Mouse (Mus musculus) forebrain, embryonic 12.5 days (tissue): ENCODE measurements at regions not wholly inside any gene's neighbourhood (a gene's known extent, or its start where the extent isn't known, plus 50 kb on each side); places are given as distances from the start of the nearest gene placed in this dataset.
A peak's percentile ranks its signal among the peaks of the same experiment; 100 is the strongest.

ENCODE experiments used
- ATAC-seq: fragments of 200-750 bp; cut with Nextera tagmentation; 2 replicates; pipeline ENCODE4 v1.8.0; 2017; ENCODE audit warnings: moderate TSS enrichment; ENCODE audit not compliant: low FRiP score
- H3K27ac ChIP-seq: fragments of 300-500 bp; sonication (generic); 2 replicates; pipeline ENCODE4 v1.5.1; 2016; ENCODE audit warnings: mild to moderate bottlenecking
- H3K27me3 ChIP-seq: fragments of 300-500 bp; sonication (generic); 2 replicates; pipeline ENCODE4 v1.6.1; 2016; ENCODE audit warnings: mild to moderate bottlenecking
- H3K36me3 ChIP-seq: fragments of 300-500 bp; sonication (generic); replicated peaks from 2 replicates; pipeline ENCODE4 v1.6.1; 2016; ENCODE audit warnings: mild to moderate bottlenecking
- H3K4me1 ChIP-seq: fragments of 300-500 bp; sonication (generic); 2 replicates; pipeline ENCODE4 v1.6.1; 2016
- H3K4me2 ChIP-seq: fragments of 300-500 bp; sonication (generic); 2 replicates; pipeline ENCODE4 v1.6.1; 2016; ENCODE audit warnings: mild to moderate bottlenecking, moderate library complexity
- H3K4me3 ChIP-seq: fragments of 300-500 bp; sonication (generic); replicated peaks from 2 replicates; pipeline ENCODE4 v1.5.1; 2016; ENCODE audit warnings: mild to moderate bottlenecking
- H3K9ac ChIP-seq: fragments of 300-500 bp; sonication (generic); 2 replicates; pipeline ENCODE4 v1.6.1; 2016; ENCODE audit warnings: mild to moderate bottlenecking
- H3K9me3 ChIP-seq: fragments of 300-500 bp; sonication (generic); 2 replicates; pipeline ENCODE4 v1.6.1; 2016
- WGBS: fragments of 180-500 bp; shearing (Covaris S2); methylation state at CpG from one replicate; pipeline ENCODE4 v1.1.7; 2016; 5-methylcytosine and 5-hydroxymethylcytosine counted together

DNA sequence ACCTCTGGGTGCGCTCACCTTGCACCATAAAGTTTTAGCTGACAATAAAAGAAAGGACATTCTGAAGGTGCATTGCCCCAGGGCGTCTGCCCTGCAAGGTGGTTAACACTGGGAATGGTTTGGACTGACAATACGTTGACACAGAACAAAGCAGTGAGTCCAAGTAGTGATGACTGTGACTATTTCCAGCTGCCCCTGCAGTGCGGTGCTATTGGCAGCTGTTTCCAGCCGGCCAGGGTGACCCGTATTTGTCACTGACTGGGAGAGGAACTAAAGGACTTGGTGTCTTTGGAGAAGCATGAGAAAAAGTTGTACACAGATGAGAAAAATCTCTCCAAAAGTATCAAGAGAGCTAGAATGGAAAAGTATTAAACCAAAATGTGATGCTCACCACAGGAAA, 52.0 kb upstream of the Vtcn1 start:
- Histone ChIP-seq H3K9ac (no peak overlapping the region), H3K4me1 (peaks cover 8% of the 10 kb centered on the region), H3K36me3 (no peaks in the 10 kb centered on the region), H3K4me2 (no peak overlapping the region), H3K4me3 (no peak overlapping the region), H3K27ac (no peak overlapping the region), H3K9me3 (no peaks in the 10 kb centered on the region), H3K27me3 (no peaks in the 10 kb centered on the region)
- 72% methylated on average over 6 of the region's 6 CpGs for WGBS
- no peak for ATAC-seq

DNA sequence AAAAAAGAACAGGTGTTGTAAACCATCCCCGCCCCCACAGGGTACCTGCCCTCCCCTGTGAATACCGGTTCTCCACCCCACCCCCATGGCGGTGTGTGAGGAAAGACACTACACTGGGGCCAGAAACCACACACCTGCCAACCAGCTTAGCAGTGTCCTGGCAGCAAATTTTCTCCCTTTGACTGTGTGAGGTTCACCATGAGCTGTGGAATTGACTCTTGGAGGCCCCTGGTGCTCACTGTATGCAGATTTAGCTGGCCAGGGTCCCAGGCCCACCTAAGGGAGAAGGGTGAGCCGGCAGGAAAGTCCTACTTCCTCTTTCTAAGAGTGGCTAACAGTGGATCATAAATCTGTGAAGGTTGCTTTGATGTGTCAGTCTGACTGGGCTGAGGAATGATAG, 53.9 kb upstream of the Vtcn1 start:
- WGBS, result 87% methylated on average over 4 of the region's 4 CpGs
- Histone ChIP-seq H3K27ac (no peak overlapping the region), H3K4me2 (no peak overlapping the region), H3K9me3 (no peaks in the 10 kb centered on the region), H3K9ac (no peak overlapping the region), H3K4me1 (peaks cover 7% of the 10 kb centered on the region), H3K36me3 (no peaks in the 10 kb centered on the region), H3K27me3 (no peaks in the 10 kb centered on the region), H3K4me3 (no peak overlapping the region)
- ATAC-seq, result no peak

DNA sequence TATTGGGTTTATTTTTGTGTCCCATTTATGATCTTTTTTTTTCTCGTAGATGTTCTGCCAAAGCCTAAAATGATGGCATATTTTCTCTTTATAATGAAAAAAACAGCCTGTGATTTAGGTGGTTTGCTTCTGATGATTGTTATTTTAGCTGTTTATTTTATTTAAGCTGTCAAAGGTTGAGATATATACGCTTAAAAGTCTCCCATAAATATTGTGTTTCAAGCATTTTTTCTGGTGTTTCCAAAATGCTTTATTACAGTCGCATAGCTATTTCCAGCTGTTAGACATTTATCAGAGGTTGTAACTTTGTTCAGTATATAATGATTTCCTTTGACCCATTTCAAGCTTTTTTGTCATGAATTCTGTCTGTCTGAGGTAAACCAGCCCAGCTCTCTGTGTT, 54.4 kb upstream of the Vtcn1 start:
- H3K27me3 ChIP-seq, result no peaks in the 10 kb centered on the region
- no peak for ATAC-seq
- no peak overlapping the region for H3K27ac ChIP-seq
- 87% methylated on average over 3 of the region's 3 CpGs for WGBS
- no peak overlapping the region for H3K4me3 ChIP-seq
- no peak overlapping the region for H3K4me2 ChIP-seq
- H3K9ac ChIP-seq, result no peak overlapping the region
- no peaks in the 10 kb centered on the region for H3K36me3 ChIP-seq
- H3K4me1 ChIP-seq, result peaks cover 7% of the 10 kb centered on the region
- H3K9me3 ChIP-seq, result no peaks in the 10 kb centered on the region

DNA sequence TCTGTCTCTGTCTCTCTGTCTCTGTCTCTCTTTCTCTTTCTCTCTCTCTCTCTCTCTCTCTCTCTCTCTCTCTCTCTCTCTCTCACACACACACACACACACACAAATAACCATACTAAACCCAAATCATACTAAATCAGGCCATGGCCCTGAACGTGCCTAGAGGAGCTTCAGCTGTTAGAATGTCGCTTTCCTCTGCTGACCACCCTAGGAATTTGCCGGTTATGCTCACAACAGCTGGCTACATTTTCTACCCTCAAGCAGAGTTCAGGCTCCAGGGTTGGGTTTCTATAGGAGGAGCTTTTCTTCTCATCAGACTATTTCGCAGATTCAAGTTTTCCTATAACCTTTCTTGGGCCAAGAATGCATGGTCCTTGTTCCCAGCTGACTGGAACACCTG, 56.1 kb upstream of the Vtcn1 start:
- Histone ChIP-seq H3K9me3 (no peaks in the 10 kb centered on the region), H3K4me2 (no peak overlapping the region), H3K27me3 (no peaks in the 10 kb centered on the region), H3K27ac (no peak overlapping the region), H3K36me3 (no peaks in the 10 kb centered on the region), H3K9ac (no peak overlapping the region), H3K4me3 (no peak overlapping the region), H3K4me1 (peaks cover 7% of the 10 kb centered on the region)
- no peak for ATAC-seq
- 84% methylated on average over 4 of the region's 4 CpGs for WGBS

DNA sequence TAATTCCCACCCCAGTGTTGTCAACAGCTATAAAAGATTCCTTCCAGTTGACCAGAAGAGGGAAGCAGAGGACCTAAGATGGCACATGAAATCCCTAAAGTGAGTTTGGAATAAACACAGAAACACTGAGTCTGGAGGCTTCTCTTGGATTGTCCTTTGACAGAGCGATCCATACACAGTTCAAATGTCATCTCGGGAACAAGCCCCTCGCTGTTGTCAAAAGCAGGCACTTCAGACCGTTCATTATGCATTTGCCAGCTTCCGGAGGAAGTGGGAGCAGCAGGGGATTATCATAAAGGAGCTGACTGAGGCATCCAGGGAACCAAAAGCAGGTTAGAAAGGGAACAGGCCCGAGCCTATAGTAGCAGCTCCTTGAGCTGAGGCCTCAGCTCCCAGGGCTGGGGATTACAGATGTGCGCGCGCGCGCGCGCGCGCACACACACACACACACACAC, 57.1 kb upstream of the Vtcn1 start:
- Histone ChIP-seq H3K27me3 (no peaks in the 10 kb centered on the region), H3K9me3 (no peaks in the 10 kb centered on the region), H3K4me1 (peaks cover 7% of the 10 kb centered on the region), H3K4me2 (peak overlapping the region; percentile 33; the same call in 1 of the 2 replicates), H3K27ac (peak overlapping the region; percentile 66; the same call in 1 of the 2 replicates), H3K36me3 (no peaks in the 10 kb centered on the region), H3K9ac (peak overlapping the region; percentile 38; the same call in 1 of the 2 replicates), H3K4me3 (peak overlapping the region; percentile 23)
- peak; percentile 65 for ATAC-seq
- WGBS, result 21% methylated on average over 15 of the region's 15 CpGs

DNA sequence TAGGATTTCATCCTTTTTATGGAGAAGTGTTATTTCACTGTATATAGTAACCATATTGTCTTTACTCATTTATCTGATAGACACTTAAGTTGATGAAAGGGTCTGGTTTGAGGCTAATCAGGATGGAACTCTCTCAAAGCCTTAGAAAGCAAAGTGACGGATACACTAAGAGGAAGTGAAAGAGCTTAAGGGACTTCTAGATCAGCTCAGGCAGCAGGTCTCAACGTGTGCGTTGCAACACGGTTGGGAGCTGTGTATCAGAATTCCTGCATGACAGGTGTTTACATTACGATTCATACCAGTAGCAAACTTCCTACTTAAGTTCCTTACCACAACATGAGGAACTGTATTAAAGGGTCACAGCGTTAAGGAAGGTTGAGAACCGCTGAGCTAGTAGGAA, 59.9 kb upstream of the Vtcn1 start:
- Histone ChIP-seq H3K9me3 (no peaks in the 10 kb centered on the region), H3K9ac (no peak overlapping the region), H3K4me1 (peaks cover 7% of the 10 kb centered on the region), H3K27ac (no peak overlapping the region), H3K4me3 (no peak overlapping the region), H3K4me2 (no peak overlapping the region), H3K36me3 (no peaks in the 10 kb centered on the region), H3K27me3 (no peaks in the 10 kb centered on the region)
- no peak for ATAC-seq
- WGBS, result 89% methylated on average over 7 of the region's 7 CpGs

DNA sequence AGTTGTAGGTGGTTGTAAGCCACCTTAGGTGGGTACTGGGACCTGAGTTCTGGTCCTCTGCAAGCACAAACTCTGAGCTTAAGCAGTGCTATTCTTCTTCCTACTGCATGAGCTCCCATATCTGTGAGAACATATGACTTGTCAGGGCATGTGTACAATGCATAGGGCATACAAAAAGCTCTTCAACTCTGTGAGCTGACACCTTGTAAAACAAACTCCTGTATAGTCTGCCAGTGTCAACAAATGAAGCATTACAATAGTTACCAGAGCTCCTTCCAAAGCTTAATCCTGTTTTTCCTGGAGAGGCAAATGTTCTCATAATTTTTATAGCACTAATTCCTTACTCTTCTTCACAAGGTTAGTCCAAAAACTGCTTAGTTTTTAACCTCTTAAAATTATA, 62.4 kb upstream of the Vtcn1 start:
- ATAC-seq, result no peak
- H3K9ac ChIP-seq, result no peak overlapping the region

DNA sequence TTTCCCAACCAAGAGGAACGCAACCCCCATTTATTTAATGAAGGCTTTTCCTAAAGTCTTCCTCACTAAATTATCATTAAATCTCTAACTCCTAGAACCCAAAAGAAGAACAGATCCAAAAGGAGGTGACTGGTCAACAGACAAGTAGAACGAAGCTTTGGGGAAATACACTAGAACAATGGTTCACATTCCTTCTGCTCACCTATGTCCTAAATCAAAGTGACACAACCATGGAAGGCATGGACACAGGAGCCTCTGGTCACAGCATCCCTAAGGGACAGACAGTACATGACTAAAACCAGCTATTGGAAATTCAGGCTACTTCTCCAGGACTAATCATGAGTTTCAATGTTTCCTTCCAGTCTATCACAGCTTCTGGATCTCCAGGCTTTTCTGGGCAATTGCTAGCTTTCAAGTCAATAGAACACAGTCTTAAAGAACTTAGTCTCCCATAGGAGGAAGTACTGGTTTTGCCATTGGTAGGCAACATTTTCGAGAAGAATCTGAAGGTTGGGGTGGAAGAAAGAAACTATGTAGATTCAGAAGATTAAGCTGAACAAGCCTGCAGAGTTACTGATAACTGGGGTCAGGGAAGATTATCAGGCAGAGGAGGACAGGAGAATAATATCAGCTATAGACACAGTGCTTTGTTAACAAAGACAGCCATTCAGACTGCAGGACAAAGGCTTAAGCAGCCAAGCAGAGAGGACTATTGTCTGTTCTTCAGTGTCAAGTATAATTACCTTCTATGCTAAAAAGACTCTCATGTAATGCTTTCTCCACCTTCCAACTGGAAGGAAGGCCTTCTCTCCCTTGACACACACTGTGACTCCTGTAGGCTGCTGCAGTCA, 65.9 kb upstream of the Vtcn1 start:
- no peak for ATAC-seq
- no peaks in the 10 kb centered on the region for H3K36me3 ChIP-seq
- no peak overlapping the region for H3K4me2 ChIP-seq
- no peaks in the 10 kb centered on the region for H3K9me3 ChIP-seq
- 66% methylated on average over 3 of the region's 3 CpGs for WGBS
- peaks cover 4% of the 10 kb centered on the region for H3K4me1 ChIP-seq
- H3K9ac ChIP-seq, result no peak overlapping the region
- H3K27me3 ChIP-seq, result no peaks in the 10 kb centered on the region
- H3K4me3 ChIP-seq, result no peak overlapping the region
- H3K27ac ChIP-seq, result no peak overlapping the region

More for the DNA sequence above, 62.4 kb upstream of the Vtcn1 start:
- Histone ChIP-seq H3K4me2 (no peak overlapping the region), H3K4me3 (no peak overlapping the region), H3K9me3 (no peaks in the 10 kb centered on the region), H3K27ac (no peak overlapping the region), H3K36me3 (no peaks in the 10 kb centered on the region), H3K4me1 (peaks cover 4% of the 10 kb centered on the region), H3K27me3 (no peaks in the 10 kb centered on the region)

DNA sequence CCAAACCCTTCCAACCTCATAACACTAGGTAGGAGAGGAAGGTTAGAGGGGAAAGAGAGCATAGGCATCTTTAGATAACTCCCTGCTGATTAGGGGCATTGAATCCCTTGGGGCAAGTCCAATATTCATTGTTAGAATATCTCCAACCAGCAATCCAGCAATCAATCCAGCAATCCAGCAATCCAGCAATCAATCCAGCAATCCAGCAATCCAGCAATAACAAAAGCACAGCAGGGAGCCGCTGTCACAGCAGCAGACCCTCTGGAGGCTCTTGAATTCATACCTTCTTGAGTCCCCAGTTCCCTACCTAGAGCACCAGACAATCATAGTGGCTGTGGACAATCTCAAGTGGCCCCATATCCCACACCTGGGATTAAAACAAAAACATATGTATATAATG, 69.4 kb upstream of the Man1a2 start:
- ATAC-seq, result no peak
- Histone ChIP-seq H3K9ac (no peak overlapping the region), H3K4me2 (no peak overlapping the region), H3K36me3 (no peaks in the 10 kb centered on the region), H3K9me3 (no peaks in the 10 kb centered on the region), H3K4me3 (no peak overlapping the region), H3K27me3 (no peaks in the 10 kb centered on the region), H3K27ac (no peak overlapping the region), H3K4me1 (peaks cover 3% of the 10 kb centered on the region)
- WGBS, result 83% methylated on average over 1 of the region's 1 CpGs

DNA sequence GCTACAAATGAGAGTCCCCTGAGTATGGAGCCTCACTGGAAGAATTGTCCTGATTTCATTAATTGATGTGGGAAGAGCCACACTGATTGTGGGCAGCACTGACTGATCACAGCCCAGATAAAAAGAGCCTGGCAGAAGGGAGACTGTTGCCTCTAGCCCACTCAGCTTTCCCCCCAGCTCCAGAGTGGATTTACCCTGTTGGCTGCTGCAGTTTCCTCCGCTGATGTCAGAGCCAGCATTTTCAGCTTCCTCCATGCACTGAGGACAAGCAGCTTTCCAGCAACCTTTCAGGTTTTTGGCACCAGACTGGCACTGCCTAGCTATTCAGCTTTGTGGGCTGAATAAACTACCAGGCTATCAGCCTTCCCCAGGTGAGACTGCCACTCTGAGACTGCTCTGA, 65.9 kb upstream of the Man1a2 start:
- no peaks in the 10 kb centered on the region for H3K27me3 ChIP-seq
- no peak overlapping the region for H3K4me2 ChIP-seq
- H3K36me3 ChIP-seq, result no peaks in the 10 kb centered on the region
- H3K9ac ChIP-seq, result no peak overlapping the region
- H3K4me1 ChIP-seq, result no peaks in the 10 kb centered on the region
- 88% methylated on average over 1 of the region's 1 CpGs for WGBS
- no peaks in the 10 kb centered on the region for H3K9me3 ChIP-seq
- no peak for ATAC-seq
- no peak overlapping the region for H3K27ac ChIP-seq
- no peak overlapping the region for H3K4me3 ChIP-seq

DNA sequence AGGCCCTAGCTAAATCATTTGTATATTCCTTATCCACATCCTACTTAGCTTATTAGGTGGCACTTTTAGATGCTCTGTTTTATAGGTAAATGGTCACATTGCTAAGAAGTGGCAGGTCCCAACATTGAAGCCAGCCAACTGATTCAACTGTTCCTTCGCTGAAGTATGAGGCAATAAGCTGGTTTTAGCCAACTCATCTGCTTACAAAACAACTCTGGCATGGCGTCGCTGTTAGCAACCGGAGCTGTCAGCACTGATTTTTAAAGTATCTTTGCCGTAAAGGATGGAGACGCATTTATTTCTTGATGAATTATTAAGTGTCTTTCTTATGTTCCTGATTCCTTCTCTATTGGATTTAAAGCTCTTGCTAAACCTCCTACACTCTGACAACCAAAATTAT, 63.4 kb upstream of the Man1a2 start:
- no peaks in the 10 kb centered on the region for H3K36me3 ChIP-seq
- no peak overlapping the region for H3K27ac ChIP-seq
- H3K4me2 ChIP-seq, result no peak overlapping the region
- H3K27me3 ChIP-seq, result no peaks in the 10 kb centered on the region
- WGBS, result 93% methylated on average over 6 of the region's 6 CpGs
- no peaks in the 10 kb centered on the region for H3K4me1 ChIP-seq
- ATAC-seq, result no peak
- no peaks in the 10 kb centered on the region for H3K9me3 ChIP-seq
- no peak overlapping the region for H3K9ac ChIP-seq
- no peak overlapping the region for H3K4me3 ChIP-seq

DNA sequence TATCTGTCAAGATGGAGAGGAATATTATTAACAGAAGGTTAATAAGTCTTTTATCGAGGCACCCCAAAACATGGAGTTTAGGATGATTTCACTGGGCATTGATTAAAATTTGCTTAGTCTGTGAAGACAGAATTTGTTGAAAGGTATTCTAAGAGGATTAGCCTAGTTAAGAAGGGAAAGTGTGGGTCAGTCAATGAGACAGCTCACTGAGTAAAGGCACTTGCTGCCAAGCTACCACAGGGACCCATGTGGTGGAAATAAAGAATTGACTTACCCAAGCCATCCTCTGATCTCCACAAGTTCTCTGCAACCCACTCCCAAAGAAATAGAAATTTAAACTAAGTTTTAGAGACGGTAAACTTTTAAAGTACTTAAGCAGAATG, 63.0 kb upstream of the Man1a2 start:
- no peak overlapping the region for H3K4me3 ChIP-seq
- H3K27ac ChIP-seq, result no peak overlapping the region
- WGBS, result 68% methylated on average over 2 of the region's 2 CpGs
- H3K9ac ChIP-seq, result no peak overlapping the region
- no peaks in the 10 kb centered on the region for H3K36me3 ChIP-seq
- H3K27me3 ChIP-seq, result no peaks in the 10 kb centered on the region
- H3K9me3 ChIP-seq, result no peaks in the 10 kb centered on the region
- no peak for ATAC-seq
- H3K4me2 ChIP-seq, result no peak overlapping the region
- no peaks in the 10 kb centered on the region for H3K4me1 ChIP-seq
